Mouse (Mus musculus): Measurements from ENCODE around the gene Stxbp1. TPM values are rescaled to one million over a fixed set of nuclear protein-coding genes. Genes with fewer than 3 reads are reported as not detected.

Gene Stxbp1
- polyA plus RNA-seq, 1 experiment from 2014 or later, result 357 TPM

GRCm38 (mm10) chr2:32828979-32829676 lies 17.9 kb downstream of the Stxbp1 start:
- Histone ChIP-seq H3K9ac (ENCODE audit: low read depth, low read length) (no peak overlapping the region), H3K27me3 (replicated peaks; ENCODE audit: control insufficient read depth, insufficient read depth, low read length) (no peaks in the 10 kb centered on the region), H3K36me3 (ENCODE audit: control insufficient read depth, insufficient read depth, low read length) (no peaks in the 10 kb centered on the region), H3K9me3 (ENCODE audit: control insufficient read depth, low read length) (no peaks in the 10 kb centered on the region), H3K4me2 (ENCODE audit: low read length) (no peak overlapping the region), H3K4me3 (ENCODE audit: low read length) (no peak overlapping the region), H3K4me1 (ENCODE audit: control insufficient read depth, insufficient read depth, low read depth, low read length) (peaks cover 5% of the 10 kb centered on the region; the same call in 1 of the 2 replicates), H3K27ac (ENCODE audit: low read depth, low read length) (no peak overlapping the region)
- WGBS, result 77% methylated on average over 11 of the region's 11 CpGs
- ATAC-seq, result no peak

GRCm38 (mm10) chr2:32825796-32826195 lies 21.2 kb downstream of the Stxbp1 start:
- H3K9me3 ChIP-seq (ENCODE audit: control insufficient read depth, low read length), result no peaks in the 10 kb centered on the region
- no peak overlapping the region for H3K9ac ChIP-seq (ENCODE audit: low read depth, low read length)
- WGBS, result 73% methylated on average over 6 of the region's 6 CpGs
- 0 out of 2 replicates have a peak, but pooled peaks cover 2% of the 10 kb centered on the region for H3K36me3 ChIP-seq (ENCODE audit: control insufficient read depth, insufficient read depth, low read length)
- no peak overlapping the region for H3K27ac ChIP-seq (ENCODE audit: low read depth, low read length)
- ATAC-seq, result no peak
- H3K4me1 ChIP-seq (ENCODE audit: control insufficient read depth, insufficient read depth, low read depth, low read length), result peaks cover 12% of the 10 kb centered on the region
- no peaks in the 10 kb centered on the region for H3K27me3 ChIP-seq (replicated peaks; ENCODE audit: control insufficient read depth, insufficient read depth, low read length)
- H3K4me2 ChIP-seq (ENCODE audit: low read length), result no peak overlapping the region
- H3K4me3 ChIP-seq (ENCODE audit: low read length), result no peak overlapping the region

- no peak overlapping the region for H3K4me2 ChIP-seq (ENCODE audit: low read length)
- no peak overlapping the region for H3K27ac ChIP-seq (ENCODE audit: low read depth, low read length)
- WGBS, result 90% methylated on average over 1 of the region's 1 CpGs
- H3K9ac ChIP-seq (ENCODE audit: low read depth, low read length), result no peak overlapping the region
- 0 out of 2 replicates have a peak, but pooled peaks cover 4% of the 10 kb centered on the region for H3K36me3 ChIP-seq (ENCODE audit: control insufficient read depth, insufficient read depth, low read length)
- H3K9me3 ChIP-seq (ENCODE audit: control insufficient read depth, low read length), result no peaks in the 10 kb centered on the region
- no peaks in the 10 kb centered on the region for H3K27me3 ChIP-seq (replicated peaks; ENCODE audit: control insufficient read depth, insufficient read depth, low read length)
- H3K4me1 ChIP-seq (ENCODE audit: control insufficient read depth, insufficient read depth, low read depth, low read length), result peaks cover 12% of the 10 kb centered on the region
- ATAC-seq, result no peak
- no peak overlapping the region for H3K4me3 ChIP-seq (ENCODE audit: low read length)
Observed at GRCm38 (mm10) chr2:32824778-32825177, 22.3 kb downstream of the Stxbp1 start.

GRCm38 (mm10) chr2:32824181-32824580 lies 22.9 kb downstream of the Stxbp1 start:
- 20% methylated on average over 8 of the region's 8 CpGs for WGBS
- H3K4me1 ChIP-seq (ENCODE audit: control insufficient read depth, insufficient read depth, low read depth, low read length), result peaks cover 12% of the 10 kb centered on the region
- no peak overlapping the region for H3K9ac ChIP-seq (ENCODE audit: low read depth, low read length)
- ATAC-seq, result no peak
- no peak overlapping the region for H3K4me3 ChIP-seq (ENCODE audit: low read length)
- 0 out of 2 replicates have a peak, but pooled peaks cover 4% of the 10 kb centered on the region for H3K36me3 ChIP-seq (ENCODE audit: control insufficient read depth, insufficient read depth, low read length)
- H3K4me2 ChIP-seq (ENCODE audit: low read length), result no peak overlapping the region
- no peak overlapping the region for H3K27ac ChIP-seq (ENCODE audit: low read depth, low read length)
- no peaks in the 10 kb centered on the region for H3K27me3 ChIP-seq (replicated peaks; ENCODE audit: control insufficient read depth, insufficient read depth, low read length)
- no peaks in the 10 kb centered on the region for H3K9me3 ChIP-seq (ENCODE audit: control insufficient read depth, low read length)

- Histone ChIP-seq H3K4me2 (ENCODE audit: low read length) (no peak overlapping the region), H3K4me3 (ENCODE audit: low read length) (no peak overlapping the region), H3K9me3 (ENCODE audit: control insufficient read depth, low read length) (no peaks in the 10 kb centered on the region), H3K9ac (ENCODE audit: low read depth, low read length) (0 out of 2 replicates have a peak overlapping the region, but pooled peaks have one; percentile 42), H3K27me3 (replicated peaks; ENCODE audit: control insufficient read depth, insufficient read depth, low read length) (no peaks in the 10 kb centered on the region), H3K4me1 (ENCODE audit: control insufficient read depth, insufficient read depth, low read depth, low read length) (peaks cover 12% of the 10 kb centered on the region), H3K27ac (ENCODE audit: low read depth, low read length) (no peak overlapping the region; the same call in 1 of the 2 replicates), H3K36me3 (ENCODE audit: control insufficient read depth, insufficient read depth, low read length) (0 out of 2 replicates have a peak, but pooled peaks cover 4% of the 10 kb centered on the region)
- ATAC-seq, result no peak
- WGBS, result 47% methylated on average over 8 of the region's 8 CpGs
Observed at GRCm38 (mm10) chr2:32823579-32824154, 23.4 kb downstream of the Stxbp1 start.

- H3K9ac ChIP-seq (ENCODE audit: low read depth, low read length), result no peak overlapping the region
- no peak for ATAC-seq
- 48% methylated on average over 11 of the region's 11 CpGs for whole genome bisulfite sequencing
- peaks cover 12% of the 10 kb centered on the region for H3K4me1 ChIP-seq (ENCODE audit: control insufficient read depth, insufficient read depth, low read depth, low read length)
- no peak overlapping the region for H3K27ac ChIP-seq (ENCODE audit: low read depth, low read length)
- H3K27me3 ChIP-seq (replicated peaks; ENCODE audit: control insufficient read depth, insufficient read depth, low read length), result no peaks in the 10 kb centered on the region
- H3K4me3 ChIP-seq (ENCODE audit: low read length), result no peak overlapping the region
- no peaks in the 10 kb centered on the region for H3K9me3 ChIP-seq (ENCODE audit: control insufficient read depth, low read length)
- H3K4me2 ChIP-seq (ENCODE audit: low read length), result no peak overlapping the region
- H3K36me3 ChIP-seq (ENCODE audit: control insufficient read depth, insufficient read depth, low read length), result 0 out of 2 replicates have a peak, but pooled peaks cover 4% of the 10 kb centered on the region
Observed at GRCm38 (mm10) chr2:32823153-32823552, 23.9 kb downstream of the Stxbp1 start.

- 64% methylated on average over 6 of the region's 6 CpGs for WGBS
- H3K9me3 ChIP-seq (ENCODE audit: control insufficient read depth, low read length), result no peaks in the 10 kb centered on the region
- no peak overlapping the region for H3K4me3 ChIP-seq (ENCODE audit: low read length)
- H3K27me3 ChIP-seq (replicated peaks; ENCODE audit: control insufficient read depth, insufficient read depth, low read length), result no peaks in the 10 kb centered on the region
- 0 out of 2 replicates have a peak, but pooled peaks cover 4% of the 10 kb centered on the region for H3K36me3 ChIP-seq (ENCODE audit: control insufficient read depth, insufficient read depth, low read length)
- ATAC-seq, result no peak
- no peak overlapping the region for H3K27ac ChIP-seq (ENCODE audit: low read depth, low read length)
- no peak overlapping the region for H3K9ac ChIP-seq (ENCODE audit: low read depth, low read length)
- H3K4me2 ChIP-seq (ENCODE audit: low read length), result no peak overlapping the region
- peaks cover 12% of the 10 kb centered on the region for H3K4me1 ChIP-seq (ENCODE audit: control insufficient read depth, insufficient read depth, low read depth, low read length)
Observed at GRCm38 (mm10) chr2:32822643-32823042, 24.4 kb downstream of the Stxbp1 start.

GRCm38 (mm10) chr2:32821041-32821802 lies 25.8 kb downstream of the Stxbp1 start:
- peaks cover 12% of the 10 kb centered on the region for H3K4me1 ChIP-seq (ENCODE audit: control insufficient read depth, insufficient read depth, low read depth, low read length)
- no peak overlapping the region for H3K27ac ChIP-seq (ENCODE audit: low read depth, low read length)
- H3K4me2 ChIP-seq (ENCODE audit: low read length), result no peak overlapping the region
- H3K36me3 ChIP-seq (ENCODE audit: control insufficient read depth, insufficient read depth, low read length), result 0 out of 2 replicates have a peak, but pooled peaks cover 6% of the 10 kb centered on the region
- 69% methylated on average over 11 of the region's 11 CpGs for WGBS
- no peak for ATAC-seq
- H3K27me3 ChIP-seq (replicated peaks; ENCODE audit: control insufficient read depth, insufficient read depth, low read length), result no peaks in the 10 kb centered on the region
- H3K9ac ChIP-seq (ENCODE audit: low read depth, low read length), result no peak overlapping the region
- H3K4me3 ChIP-seq (ENCODE audit: low read length), result no peak overlapping the region
- H3K9me3 ChIP-seq (ENCODE audit: control insufficient read depth, low read length), result no peaks in the 10 kb centered on the region

- Histone ChIP-seq H3K4me2 (ENCODE audit: low read length) (no peak overlapping the region), H3K27me3 (replicated peaks; ENCODE audit: control insufficient read depth, insufficient read depth, low read length) (no peaks in the 10 kb centered on the region), H3K4me1 (ENCODE audit: control insufficient read depth, insufficient read depth, low read depth, low read length) (0 out of 2 replicates have a peak, but pooled peaks cover 2% of the 10 kb centered on the region), H3K36me3 (ENCODE audit: control insufficient read depth, insufficient read depth, low read length) (peaks cover 20% of the 10 kb centered on the region; the same call in 1 of the 2 replicates), H3K9ac (ENCODE audit: low read depth, low read length) (no peak overlapping the region), H3K4me3 (ENCODE audit: low read length) (no peak overlapping the region), H3K27ac (ENCODE audit: low read depth, low read length) (no peak overlapping the region), H3K9me3 (ENCODE audit: control insufficient read depth, low read length) (no peaks in the 10 kb centered on the region)
- 90% methylated on average over 5 of the region's 5 CpGs for WGBS
- no peak for ATAC-seq
Observed at GRCm38 (mm10) chr2:32818208-32818607, 28.8 kb downstream of the Stxbp1 start.

Data from hindbrain, embryonic 16.5 days (tissue).